25 mouse cellular contexts compared by ENCODE assay signal in genomic region chr4:107300371-107300770, GRCm38 (mm10). TPM values are rescaled to one million over a fixed set of nuclear protein-coding genes. Genes with fewer than 3 reads are reported as not detected.
DNase-seq lines count a peak whose midpoint lies in the region; ATAC-seq and TF ChIP-seq lines count a peak whose summit lies in the region.
"Had no signal": no experiment of that assay in that cellular context is flagged by ENCODE, and none has a peak within 500 bp of the region (broad histone marks: within the 10 kb centered on the region; RNA-seq: fewer than 3 reads in every experiment).

No protein-coding gene starts in this region.

- H3K9ac ChIP-seq in liver, adult 2 months (ENCODE audit: low read depth, low read length), result peak overlapping the region; percentile 46; the same call in 1 of the 2 replicates
- H3K9ac ChIP-seq in liver, embryonic 12.5 days, result no peak overlapping the region
- H3K9ac ChIP-seq in forebrain, embryonic 11.5 days (ENCODE audit: low read length), result no peak overlapping the region
- H3K9ac ChIP-seq: forebrain, embryonic 12.5 days; heart, embryonic 15.5 days; hindbrain, embryonic 13.5 days had no signal

- TF ChIP-seq CTCF in liver, adult 2 months (IDR thresholded peaks at IDR 0.05; ENCODE audit: low read depth, low read length), result no peak

- H3K36me3 ChIP-seq in liver, adult 2 months (ENCODE audit: control insufficient read depth, insufficient read depth, low read length), result peaks cover 10% of the 10 kb centered on the region
- no peaks in the 10 kb centered on the region for H3K36me3 ChIP-seq in liver, embryonic 12.5 days
- no peaks in the 10 kb centered on the region for H3K36me3 ChIP-seq in forebrain, embryonic 11.5 days (ENCODE audit: control insufficient read depth, insufficient read depth, low read length)
- H3K36me3 ChIP-seq: forebrain, embryonic 12.5 days; G1E; heart, embryonic 15.5 days; hindbrain, embryonic 13.5 days had no signal

- no peak for DNase-seq in liver, adult 2 months (ENCODE audit: extremely low read depth, low read depth, low spot score)
- peak; percentile 54 to 75 for DNase-seq in natural killer cell, adult 2 months (ENCODE audit: low spot score in 2 of 2)
- no peak for DNase-seq in forebrain, embryonic 11.5 days (ENCODE audit: low spot score)
- DNase-seq in left cerebral cortex, adult 9 months (ENCODE audit: low spot score in 2 of 2), result no peak
- DNase-seq: adrenal gland, adult 8-10 months; adrenal gland, postnatal 36 days; B cell, adult 2 months; cerebellum, adult 9-10 months; cerebellum, postnatal 25 days; gastrocnemius, postnatal 10 days; heart, adult 2 months; heart, postnatal 14 days had no signal

- peaks cover 31% of the 10 kb centered on the region for H3K4me1 ChIP-seq in liver, adult 2 months (ENCODE audit: control insufficient read depth, insufficient read depth, low read length)
- peaks cover 10% of the 10 kb centered on the region for H3K4me1 ChIP-seq in liver, embryonic 12.5 days
- H3K4me1 ChIP-seq in forebrain, embryonic 11.5 days (replicated peaks; ENCODE audit: control insufficient read depth, insufficient read depth, low read length), result no peaks in the 10 kb centered on the region
- H3K4me1 ChIP-seq: forebrain, embryonic 12.5 days; hindbrain, embryonic 13.5 days had no signal

- no peak for TF ChIP-seq POLR2A in liver, adult 2 months (IDR thresholded peaks at IDR 0.05; ENCODE audit: extremely low read depth, insufficient read depth, low read length)

- no peak for ATAC-seq in liver, embryonic 12.5 days
- peak; percentile 54 for ATAC-seq in granulocyte monocyte progenitor cell, adult 5-6 weeks (replicated peaks; ENCODE audit: poor library complexity, severe bottlenecking)
- ATAC-seq in forebrain, embryonic 11.5 days (replicated peaks; ENCODE audit: low FRiP score), result no peak
- ATAC-seq: CD4-positive, CD25-positive, alpha-beta regulatory T cell, adult 4 months; forebrain, embryonic 16.5 days had no signal

- H3K27me3 ChIP-seq in liver, adult 2 months (ENCODE audit: control insufficient read depth, insufficient read depth, low read length), result no peaks in the 10 kb centered on the region
- H3K27me3 ChIP-seq in liver, embryonic 12.5 days (replicated peaks), result peaks cover 34% of the 10 kb centered on the region
- H3K27me3 ChIP-seq in forebrain, embryonic 11.5 days (ENCODE audit: control insufficient read depth, insufficient read depth, low read length), result no peaks in the 10 kb centered on the region
- H3K27me3 ChIP-seq: forebrain, embryonic 12.5 days; heart, embryonic 15.5 days; hindbrain, embryonic 13.5 days had no signal

- no peak overlapping the region for H3K4me2 ChIP-seq in liver, embryonic 12.5 days
- H3K4me2 ChIP-seq in forebrain, embryonic 11.5 days (ENCODE audit: low read depth, low read length, severe bottlenecking), result no peak overlapping the region
- H3K4me2 ChIP-seq: forebrain, embryonic 12.5 days; heart, embryonic 11.5 days; heart, embryonic 15.5 days; hindbrain, embryonic 13.5 days had no signal

- H3K9me3 ChIP-seq in liver, embryonic 12.5 days (replicated peaks), result no peaks in the 10 kb centered on the region
- H3K9me3 ChIP-seq in forebrain, embryonic 11.5 days (ENCODE audit: control insufficient read depth, low read length), result no peaks in the 10 kb centered on the region
- H3K9me3 ChIP-seq: forebrain, embryonic 12.5 days; G1E; heart, embryonic 15.5 days; hindbrain, embryonic 13.5 days had no signal

- 80% methylated on average over 4 of the region's 4 CpGs for WGBS in liver, adult 2 months
- WGBS in liver, embryonic 12.5 days (ENCODE audit: insufficient replicate concordance), result 36% methylated on average over 4 of the region's 4 CpGs
- 74% methylated on average over 4 of the region's 4 CpGs for WGBS in forebrain, embryonic 11.5 days

- peaks cover 2% of the 10 kb centered on the region; the same call in 1 of the 2 replicates for H3K79me2 ChIP-seq in liver, adult 2 months (ENCODE audit: control insufficient read depth, insufficient read depth, low read length)

- peak overlapping the region; percentile 85 for H3K27ac ChIP-seq in liver, adult 2 months (replicated peaks; ENCODE audit: insufficient read depth, low read depth, low read length)
- H3K27ac ChIP-seq in liver, embryonic 12.5 days, result no peak overlapping the region
- no peak overlapping the region for H3K27ac ChIP-seq in forebrain, embryonic 11.5 days (ENCODE audit: low read depth, low read length)
- H3K27ac ChIP-seq: forebrain, embryonic 12.5 days; heart, adult 2 months; heart, embryonic 15.5 days; hindbrain, embryonic 13.5 days; hindbrain, postnatal 0 days had no signal

- H3K4me3 ChIP-seq in liver, adult 2 months (ENCODE audit: insufficient read depth, low read depth, low read length), result no peak overlapping the region
- no peak overlapping the region for H3K4me3 ChIP-seq in liver, embryonic 12.5 days
- H3K4me3 ChIP-seq in forebrain, embryonic 11.5 days (ENCODE audit: low read depth, low read length), result no peak overlapping the region
- H3K4me3 ChIP-seq: forebrain, embryonic 12.5 days; heart, adult 2 months; heart, embryonic 15.5 days; hindbrain, embryonic 13.5 days had no signal

RNA-seq across cellular contexts. Expression of gene Dio1, which starts 6.6 kb away (rescaled TPM):
- 89.3 and 378 TPM in 2 replicates for total RNA-seq in liver, adult 2 months (2014; rRNA removed)
- 153 and 184 TPM in 2 replicates for polyA plus RNA-seq in liver, adult 2 months (2012; rRNA removed)
- polyA plus RNA-seq in liver, embryonic 12.5 days (2016; fragmentation: Nextera tagmentation; extraction: Ambion mirVana), result not detected in 2 replicates
- total RNA-seq in granulocyte monocyte progenitor cell, adult 5-6 weeks (2014; fragmentation: Nextera tagmentation), result not detected in 2 replicates
- not detected in 2 replicates for total RNA-seq in granulocyte monocyte progenitor cell, adult 5-6 weeks (2017)
- not detected in 2 replicates for polyA plus RNA-seq in forebrain, embryonic 11.5 days (2014; fragmentation: Nextera tagmentation; extraction: Ambion mirVana)
- total RNA-seq: adrenal gland, adult 8-10 months; adrenal gland, postnatal 36 days; G1E; gastrocnemius, postnatal 4 days; heart, adult 2 months; hematopoietic stem cell, adult 5-6 weeks; hindbrain, postnatal 0 days had no signal
- polyA plus RNA-seq: CD4-positive, CD25-positive, alpha-beta regulatory T cell, adult 4 months; forebrain, embryonic 12.5 days; forebrain, embryonic 16.5 days; frontal cortex, adult 2 months; G1E; heart, adult 2 months; heart, embryonic 11.5 days; heart, embryonic 15.5 days; hindbrain, embryonic 13.5 days; hindbrain, postnatal 0 days had no signal

RNA-seq across cellular contexts. Expression of gene Yipf1, which starts 13.8 kb away (rescaled TPM):
- total RNA-seq in liver, adult 2 months (2014; rRNA removed), result 42.2 and 52.3 TPM in 2 replicates
- polyA plus RNA-seq in liver, adult 2 months (2012; rRNA removed), result 38.0 and 38.7 TPM in 2 replicates
- polyA plus RNA-seq in liver, embryonic 12.5 days (2016; fragmentation: Nextera tagmentation; extraction: Ambion mirVana), result 28.4 and 30.0 TPM in 2 replicates
- 44.1 and 53.5 TPM in 2 replicates for total RNA-seq in granulocyte monocyte progenitor cell, adult 5-6 weeks (2014; fragmentation: Nextera tagmentation)
- 32.0 and 38.8 TPM in 2 replicates for total RNA-seq in granulocyte monocyte progenitor cell, adult 5-6 weeks (2017)
- 35.6 and 40.8 TPM in 2 replicates for polyA plus RNA-seq in forebrain, embryonic 11.5 days (2014; fragmentation: Nextera tagmentation; extraction: Ambion mirVana)

RNA-seq across cellular contexts. Expression of gene Hspb11, which starts 47.0 kb away (rescaled TPM):
- total RNA-seq in liver, adult 2 months (2014; rRNA removed), result 9.1 and 10.2 TPM in 2 replicates
- polyA plus RNA-seq in liver, adult 2 months (2012; rRNA removed), result 0.85 and 2.0 TPM in 2 replicates
- polyA plus RNA-seq in liver, embryonic 12.5 days (2016; fragmentation: Nextera tagmentation; extraction: Ambion mirVana), result 9.2 and 10.4 TPM in 2 replicates
- 7.8 and 18.0 TPM in 2 replicates for total RNA-seq in granulocyte monocyte progenitor cell, adult 5-6 weeks (2014; fragmentation: Nextera tagmentation)
- total RNA-seq in granulocyte monocyte progenitor cell, adult 5-6 weeks (2017), result 7.9 and 14.2 TPM in 2 replicates
- 23.7 and 27.2 TPM in 2 replicates for polyA plus RNA-seq in forebrain, embryonic 11.5 days (2014; fragmentation: Nextera tagmentation; extraction: Ambion mirVana)

RNA-seq across cellular contexts. Expression of gene Lrrc42, which starts 47.0 kb away (rescaled TPM):
- 8.3 and 11.4 TPM in 2 replicates for total RNA-seq in liver, adult 2 months (2014; rRNA removed)
- 6.3 and 6.6 TPM in 2 replicates for polyA plus RNA-seq in liver, adult 2 months (2012; rRNA removed)
- polyA plus RNA-seq in liver, embryonic 12.5 days (2016; fragmentation: Nextera tagmentation; extraction: Ambion mirVana), result 19.7 and 21.7 TPM in 2 replicates
- total RNA-seq in granulocyte monocyte progenitor cell, adult 5-6 weeks (2014; fragmentation: Nextera tagmentation), result 20.4 and 21.8 TPM in 2 replicates
- total RNA-seq in granulocyte monocyte progenitor cell, adult 5-6 weeks (2017), result 2.5 and 4.7 TPM in 2 replicates
- polyA plus RNA-seq in forebrain, embryonic 11.5 days (2014; fragmentation: Nextera tagmentation; extraction: Ambion mirVana), result 90.5 and 99.5 TPM in 2 replicates

Comparison
In these comparisons a context has a peak if more than half of its experiments do, and no peak if none do; other contexts are left out.
1. RNA of gene Dio1, which starts 6.6 kb away (polyA plus RNA-seq): 153 to 184 TPM in liver, adult 2 months; not detected in liver, embryonic 12.5 days and not detected in forebrain, embryonic 11.5 days; every median in the first group is over 100 times any median in the second.
2. DNase-seq: peak in natural killer cell, adult 2 months (2 of 2); none in liver, adult 2 months (single experiment), forebrain, embryonic 11.5 days (single experiment) and left cerebral cortex, adult 9 months (0 of 2).